Mouse (Mus musculus) thymus, postnatal 0 days (tissue): ENCODE data around the gene Btbd35f22. TPM values are rescaled to one million over a fixed set of nuclear protein-coding genes. Genes with fewer than 3 reads are reported as not detected.
"Not testable (repeated sequence)": the region's sequence is repeated elsewhere in the genome, so short reads cannot be mapped to it uniquely, and the experiment has no call there.

Experiments
- DNase-seq: peaks from one replicate; pipeline ENCODE4 v3.0.0-alpha.2; 2015; ENCODE audit warnings: low spot score
- polyA plus RNA-seq: library from polyadenylated mRNA; unstranded; fragments of >200 nt; fragmentation: Nextera tagmentation; extraction: Ambion mirVana; gene quantifications from 2 replicates; pipeline ENCODE4 v1.2.1, GENCODE M21; 2015

Gene Btbd35f22
- not detected in 2 replicates for polyA plus RNA-seq

GRCm38 (mm10) chrX:32047529-32047928 lies at the start of gene Btbd35f22:
Gene Btbd35f22 (plus strand): TSS chrX:32047829.
- not testable (repeated sequence) for DNase-seq

Other genes with a start within 250 kb of the Btbd35f22 start
- not detected in 2 replicates for gene Gm21637, start 85.8 kb upstream of the Btbd35f22 start, polyA plus RNA-seq
- gene Btbd35f2, start 230.6 kb downstream of the Btbd35f22 start, polyA plus RNA-seq, result not detected in 2 replicates